Mouse (Mus musculus) neural tube, embryonic 15.5 days (tissue): ENCODE results near the gene Fam110c. TPM values are rescaled to one million over a fixed set of nuclear protein-coding genes. Genes with fewer than 3 reads are reported as not detected.

ENCODE experiments used
- ATAC-seq: fragments of 200-750 bp; cut with Nextera tagmentation; 2 replicates; pipeline ENCODE4 v1.8.0; 2017; ENCODE audit warnings: mild to moderate bottlenecking, moderate TSS enrichment, moderate library complexity; ENCODE audit not compliant: low FRiP score
- H3K27ac ChIP-seq: fragments of 300-500 bp; sonication (generic); replicated peaks from 2 replicates; pipeline ENCODE4 v1.5.1; 2015; ENCODE audit warnings: mild to moderate bottlenecking, inconsistent platforms
- H3K27me3 ChIP-seq: fragments of 300-500 bp; sonication (generic); replicated peaks from 2 replicates; pipeline ENCODE4 v1.6.1; 2015; ENCODE audit warnings: inconsistent platforms
- H3K36me3 ChIP-seq: fragments of 300-500 bp; sonication (generic); 2 replicates; pipeline ENCODE4 v1.6.1; 2015; ENCODE audit warnings: inconsistent platforms
- H3K4me1 ChIP-seq: fragments of 300-500 bp; sonication (generic); 2 replicates; pipeline ENCODE4 v1.6.1; 2015; ENCODE audit warnings: inconsistent platforms
- H3K4me2 ChIP-seq: fragments of 300-500 bp; sonication (generic); 2 replicates; pipeline ENCODE4 v1.6.1; 2015; ENCODE audit warnings: inconsistent platforms, mild to moderate bottlenecking, moderate library complexity
- H3K4me3 ChIP-seq: fragments of 300-500 bp; sonication (generic); replicated peaks from 2 replicates; pipeline ENCODE4 v1.5.1; 2015; ENCODE audit warnings: mild to moderate bottlenecking, inconsistent platforms
- H3K9ac ChIP-seq: fragments of 300-500 bp; sonication (generic); replicated peaks from 2 replicates; pipeline ENCODE4 v1.6.1; 2015; ENCODE audit warnings: mild to moderate bottlenecking, inconsistent platforms
- H3K9me3 ChIP-seq: fragments of 300-500 bp; sonication (generic); replicated peaks from 2 replicates; pipeline ENCODE4 v1.6.1; 2016; ENCODE audit warnings: inconsistent platforms
- WGBS: fragments of 180-500 bp; shearing (Covaris S2); methylation state at CpG from one replicate; pipeline ENCODE4 v1.1.7; 2015; ENCODE audit warnings: mixed read lengths; 5-methylcytosine and 5-hydroxymethylcytosine counted together
- polyA plus RNA-seq: library from polyadenylated mRNA; unstranded; fragments of >200 nt; fragmentation: Nextera tagmentation; extraction: Ambion mirVana; gene quantifications from 2 replicates; pipeline ENCODE4 v1.2.1, GENCODE M21; 2015

The Fam110c gene
- polyA plus RNA-seq, 1 experiment from 2014 or later = 0.06 TPM

GRCm38 (mm10) chr12:31080352-31080751 is 6.7 kb downstream of the Fam110c start:
- Histone ChIP-seq H3K9ac (no peak overlapping the region), H3K27ac (no peak overlapping the region), H3K27me3 (peaks cover 19% of the 10 kb centered on the region), H3K4me2 (no peak overlapping the region), H3K36me3 (no peaks in the 10 kb centered on the region), H3K9me3 (no peaks in the 10 kb centered on the region), H3K4me1 (peaks cover 2% of the 10 kb centered on the region; the same call in 1 of the 2 replicates), H3K4me3 (no peak overlapping the region)
- 70% methylated on average over 6 of the region's 6 CpGs for WGBS
- ATAC-seq = no peak

- no peaks in the 10 kb centered on the region for H3K9me3 ChIP-seq
- H3K4me2 ChIP-seq = no peak overlapping the region
- no peaks in the 10 kb centered on the region for H3K4me1 ChIP-seq
- ATAC-seq = no peak
- no peak overlapping the region for H3K9ac ChIP-seq
- H3K4me3 ChIP-seq = no peak overlapping the region
- WGBS = 89% methylated on average over 6 of the region's 6 CpGs
- peaks cover 12% of the 10 kb centered on the region for H3K27me3 ChIP-seq
- no peak overlapping the region for H3K27ac ChIP-seq
- H3K36me3 ChIP-seq = no peaks in the 10 kb centered on the region
Measured at GRCm38 (mm10) chr12:31080890-31081554, 7.4 kb downstream of the Fam110c start.

GRCm38 (mm10) chr12:31083007-31083406 is 9.3 kb downstream of the Fam110c start:
- no peaks in the 10 kb centered on the region for H3K27me3 ChIP-seq
- no peak overlapping the region for H3K27ac ChIP-seq
- H3K9me3 ChIP-seq = no peaks in the 10 kb centered on the region
- H3K9ac ChIP-seq = no peak overlapping the region
- no peak for ATAC-seq
- H3K4me3 ChIP-seq = no peak overlapping the region
- no peaks in the 10 kb centered on the region for H3K36me3 ChIP-seq
- no peak overlapping the region for H3K4me2 ChIP-seq
- 84% methylated on average over 4 of the region's 4 CpGs for WGBS
- no peaks in the 10 kb centered on the region for H3K4me1 ChIP-seq

- Histone ChIP-seq H3K36me3 (no peaks in the 10 kb centered on the region), H3K9me3 (no peaks in the 10 kb centered on the region), H3K4me3 (no peak overlapping the region), H3K9ac (no peak overlapping the region), H3K27me3 (no peaks in the 10 kb centered on the region), H3K4me1 (no peaks in the 10 kb centered on the region), H3K4me2 (no peak overlapping the region), H3K27ac (no peak overlapping the region)
- no peak for ATAC-seq
- WGBS = 90% methylated on average over 4 of the region's 4 CpGs
Measured at GRCm38 (mm10) chr12:31083407-31083806, 9.7 kb downstream of the Fam110c start.

GRCm38 (mm10) chr12:31087060-31087459 is 13.4 kb downstream of the Fam110c start:
- no peak overlapping the region for H3K27ac ChIP-seq
- no peaks in the 10 kb centered on the region for H3K27me3 ChIP-seq
- no peaks in the 10 kb centered on the region for H3K9me3 ChIP-seq
- no peaks in the 10 kb centered on the region for H3K4me1 ChIP-seq
- H3K36me3 ChIP-seq = no peaks in the 10 kb centered on the region
- H3K4me3 ChIP-seq = no peak overlapping the region
- no peak overlapping the region for H3K9ac ChIP-seq
- 84% methylated on average over 4 of the region's 4 CpGs for WGBS
- H3K4me2 ChIP-seq = no peak overlapping the region
- ATAC-seq = no peak

- no peak for ATAC-seq
- Histone ChIP-seq H3K4me3 (no peak overlapping the region), H3K4me2 (no peak overlapping the region), H3K4me1 (no peaks in the 10 kb centered on the region), H3K9ac (no peak overlapping the region), H3K27me3 (no peaks in the 10 kb centered on the region), H3K27ac (no peak overlapping the region), H3K9me3 (no peaks in the 10 kb centered on the region), H3K36me3 (no peaks in the 10 kb centered on the region)
- WGBS = 23% methylated on average over 6 of the region's 6 CpGs
Measured at GRCm38 (mm10) chr12:31090401-31090800, 16.7 kb downstream of the Fam110c start.

GRCm38 (mm10) chr12:31090882-31091640 is 17.4 kb downstream of the Fam110c start:
- Histone ChIP-seq H3K9me3 (no peaks in the 10 kb centered on the region), H3K27ac (no peak overlapping the region)
- no peak for ATAC-seq

GRCm38 (mm10) chr12:31092481-31092880 is 18.8 kb downstream of the Fam110c start:
- Histone ChIP-seq H3K4me1 (no peaks in the 10 kb centered on the region), H3K27ac (no peak overlapping the region), H3K36me3 (no peaks in the 10 kb centered on the region), H3K4me3 (no peak overlapping the region), H3K9me3 (no peaks in the 10 kb centered on the region), H3K27me3 (no peaks in the 10 kb centered on the region), H3K9ac (no peak overlapping the region), H3K4me2 (no peak overlapping the region)
- ATAC-seq = no peak
- 16% methylated on average over 5 of the region's 5 CpGs for WGBS

More at GRCm38 (mm10) chr12:31090882-31091640, 17.4 kb downstream of the Fam110c start:
- no peak overlapping the region for H3K4me2 ChIP-seq
- H3K27me3 ChIP-seq = no peaks in the 10 kb centered on the region
- 82% methylated on average over 11 of the region's 11 CpGs for WGBS
- no peak overlapping the region for H3K9ac ChIP-seq
- no peaks in the 10 kb centered on the region for H3K4me1 ChIP-seq
- H3K36me3 ChIP-seq = no peaks in the 10 kb centered on the region
- no peak overlapping the region for H3K4me3 ChIP-seq

GRCm38 (mm10) chr12:31097185-31097584 is 23.5 kb downstream of the Fam110c start:
- H3K4me1 ChIP-seq = no peaks in the 10 kb centered on the region
- H3K27me3 ChIP-seq = no peaks in the 10 kb centered on the region
- no peak overlapping the region for H3K4me2 ChIP-seq
- 93% methylated on average over 6 of the region's 6 CpGs for WGBS
- no peak overlapping the region for H3K27ac ChIP-seq
- no peak for ATAC-seq
- H3K4me3 ChIP-seq = no peak overlapping the region
- no peaks in the 10 kb centered on the region for H3K9me3 ChIP-seq
- no peak overlapping the region for H3K9ac ChIP-seq
- H3K36me3 ChIP-seq = no peaks in the 10 kb centered on the region

- ATAC-seq = no peak
- Histone ChIP-seq H3K36me3 (no peaks in the 10 kb centered on the region), H3K4me3 (no peak overlapping the region), H3K27me3 (no peaks in the 10 kb centered on the region), H3K4me2 (no peak overlapping the region), H3K4me1 (no peaks in the 10 kb centered on the region), H3K27ac (no peak overlapping the region), H3K9me3 (no peaks in the 10 kb centered on the region), H3K9ac (no peak overlapping the region)
- 94% methylated on average over 4 of the region's 4 CpGs for whole genome bisulfite sequencing
Measured at GRCm38 (mm10) chr12:31101190-31101589, 27.5 kb downstream of the Fam110c start.

GRCm38 (mm10) chr12:31101821-31102220 is 28.2 kb downstream of the Fam110c start:
- Histone ChIP-seq H3K4me3 (no peak overlapping the region), H3K4me1 (no peaks in the 10 kb centered on the region), H3K9ac (no peak overlapping the region), H3K4me2 (no peak overlapping the region), H3K36me3 (no peaks in the 10 kb centered on the region), H3K9me3 (no peaks in the 10 kb centered on the region), H3K27ac (no peak overlapping the region), H3K27me3 (no peaks in the 10 kb centered on the region)
- 87% methylated on average over 4 of the region's 4 CpGs for WGBS
- ATAC-seq = no peak

GRCm38 (mm10) chr12:31116005-31116466 is 42.4 kb downstream of the Fam110c start:
- H3K4me1 ChIP-seq = no peaks in the 10 kb centered on the region
- no peak overlapping the region for H3K27ac ChIP-seq
- no peak; the same call in 1 of the 2 replicates for ATAC-seq
- no peak overlapping the region for H3K4me3 ChIP-seq
- no peaks in the 10 kb centered on the region for H3K27me3 ChIP-seq
- no peaks in the 10 kb centered on the region for H3K36me3 ChIP-seq
- H3K9me3 ChIP-seq = no peaks in the 10 kb centered on the region
- H3K4me2 ChIP-seq = no peak overlapping the region
- WGBS = 18% methylated on average over 8 of the region's 8 CpGs
- H3K9ac ChIP-seq = no peak overlapping the region
